Mouse (Mus musculus): ENCODE results near the gene Psmd6. TPM values are rescaled to one million over a fixed set of nuclear protein-coding genes. Genes with fewer than 3 reads are reported as not detected.

Gene Psmd6
- 154 TPM for polyA plus RNA-seq (2017; shearing (Covaris generic))

DNA sequence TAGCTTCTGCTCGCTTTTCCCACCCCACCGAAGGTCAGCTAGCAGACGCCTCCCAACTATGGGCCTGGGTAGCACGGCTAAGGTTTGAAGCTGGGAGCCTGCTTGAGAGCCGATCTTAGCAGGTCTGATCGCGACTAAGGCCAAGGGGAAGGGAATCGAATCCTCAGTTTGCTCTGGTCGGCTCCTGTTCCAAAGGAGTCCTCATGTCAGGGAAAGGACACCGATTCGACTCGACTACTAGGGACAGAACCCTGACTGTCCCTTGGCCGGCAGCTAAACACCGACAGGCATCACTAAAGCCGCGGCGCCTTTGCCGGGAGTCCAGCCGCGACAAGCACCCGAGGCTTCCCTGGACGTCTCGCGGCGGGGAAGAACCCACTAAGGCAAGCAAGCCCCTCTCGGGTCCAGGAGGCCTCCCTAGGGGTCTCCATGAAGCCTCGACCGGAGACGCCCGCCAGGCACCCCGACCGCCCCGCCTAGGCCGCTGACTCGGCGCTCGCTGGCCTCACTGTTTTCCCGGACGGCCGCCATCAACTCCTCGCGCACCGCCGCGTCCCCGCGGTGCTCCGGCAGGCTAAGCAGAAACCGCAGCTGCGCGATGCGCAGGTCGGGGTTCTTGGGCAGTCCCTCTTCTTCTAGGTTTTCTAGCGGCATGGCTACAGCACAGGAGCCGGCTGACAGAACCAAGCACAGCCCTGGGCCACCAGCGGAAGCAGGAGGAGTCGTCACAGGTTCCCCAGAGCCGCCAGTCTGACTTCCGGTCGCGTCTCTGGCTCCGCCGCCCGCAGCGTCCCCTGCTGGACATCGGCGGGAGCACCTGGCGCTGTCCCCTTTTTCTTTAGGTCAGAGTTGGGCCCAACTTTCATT, at the start of gene Psmd6:
Gene Psmd6, minus strand, starts transcription at position 755 of the 867 bp plus-strand sequence.

Other genes with a start within 250 kb of the Psmd6 start
- gene Gm281, start 206.5 kb downstream of the Psmd6 start, polyA plus RNA-seq (2017; shearing (Covaris generic)): not detected
- 6.4 TPM for gene Atxn7, start 159.5 kb downstream of the Psmd6 start, polyA plus RNA-seq (2017; shearing (Covaris generic))
- gene Thoc7, start 159.1 kb downstream of the Psmd6 start, polyA plus RNA-seq (2017; shearing (Covaris generic)): 152 TPM
- not detected for gene Olfr720, start 65.9 kb upstream of the Psmd6 start, polyA plus RNA-seq (2017; shearing (Covaris generic))
- not detected for gene Olfr31, start 201.8 kb upstream of the Psmd6 start, polyA plus RNA-seq (2017; shearing (Covaris generic))
- 22.3 TPM for gene Il3ra, start 225.3 kb upstream of the Psmd6 start, polyA plus RNA-seq (2017; shearing (Covaris generic))

Measured in activated CD4-positive, CD25-positive, alpha-beta regulatory T cell, adult 9 weeks (primary cell).